Mouse (Mus musculus) MEL (cell line): Measurements from ENCODE around the gene Tspan9.

Experiments
- CHD2 ChIP-seq: IDR thresholded peaks from 2 replicates; pipeline ENCODE4 v1.6.1; 2011; ENCODE audit warnings: low read length, improper control_type of control experiment
- E2F4 ChIP-seq: IDR thresholded peaks from 2 replicates; pipeline ENCODE4 v1.6.1; 2011; ENCODE audit warnings: low read depth, low read length, improper control_type of control experiment, borderline replicate concordance
- MYC ChIP-seq: IDR thresholded peaks from 2 replicates; pipeline ENCODE4 v1.6.1; 2011; ENCODE audit warnings: low read depth, mild to moderate bottlenecking, low read length, improper control_type of control experiment, moderate library complexity
- NELFE ChIP-seq: IDR thresholded peaks from 2 replicates; pipeline ENCODE4 v1.6.1; 2011; ENCODE audit warnings: low read depth, low read length, improper control_type of control experiment
- POLR2A ChIP-seq, 2 experiments: IDR thresholded peaks; 2 replicates each; pipeline ENCODE4 v1.6.1; 2011 to 2012; ENCODE audit warnings: low read length in 2 of 2, mild to moderate bottlenecking in 2 of 2, control low read depth in 1 of 2, improper control_type of control experiment in 1 of 2, low read depth in 1 of 2, moderate library complexity in 1 of 2; ENCODE audit not compliant: control insufficient read depth in 1 of 2, insufficient read depth in 1 of 2, poor library complexity in 1 of 2
- POLR2AphosphoS2 ChIP-seq: IDR thresholded peaks from 2 replicates; pipeline ENCODE4 v1.6.1; 2011; ENCODE audit warnings: low read length, improper control_type of control experiment
- UBTF ChIP-seq: IDR thresholded peaks from 2 replicates; pipeline ENCODE4 v1.6.1; 2012; ENCODE audit warnings: low read depth, mild to moderate bottlenecking, inconsistent platforms, low read length, improper control_type of control experiment, moderate library complexity, borderline replicate concordance; ENCODE audit not compliant: insufficient read depth
- USF1 ChIP-seq: IDR thresholded peaks from 2 replicates; pipeline ENCODE4 v1.6.1; 2014; ENCODE audit warnings: low read depth, mild to moderate bottlenecking, inconsistent platforms, low read length, improper control_type of control experiment, moderate library complexity

DNA sequence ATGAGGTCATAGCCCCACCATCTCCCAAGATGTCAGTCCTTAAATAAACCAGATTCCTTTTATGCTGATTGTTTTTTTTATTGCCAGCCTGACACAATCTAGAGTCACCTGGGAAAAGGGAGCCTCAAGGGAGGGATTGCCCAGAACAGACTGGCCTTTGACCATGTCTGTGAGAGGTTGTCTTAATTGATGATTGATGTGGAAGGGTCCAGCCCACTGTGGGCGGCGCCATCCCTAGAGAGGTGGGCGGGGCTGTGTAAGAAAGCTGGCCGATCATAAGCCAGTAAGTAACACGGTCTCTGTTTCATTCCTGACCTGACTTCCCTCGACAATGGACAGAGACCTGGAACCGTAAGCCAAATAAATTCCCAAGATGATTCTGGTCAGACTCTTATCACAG lies 124.3 kb downstream of the Tspan9 start:
- TF ChIP-seq CHD2 (no peak), UBTF (no peak), POLR2AphosphoS2 (no peak), MYC (no peak), USF1 (no peak), E2F4 (no peak), POLR2A (IDR thresholded peaks at IDR 0.05; ENCODE audit: control insufficient read depth in 1 of 2, insufficient read depth in 1 of 2, low read depth in 1 of 2, low read length in 2 of 2, poor library complexity in 1 of 2) (no peak), NELFE (no peak)
